Mouse (Mus musculus): ENCODE measurements around the gene Dnajc12.

- TF ChIP-seq CTCF (IDR thresholded peaks at IDR 0.05; ENCODE audit: low read depth) (no peak), EP300 (IDR thresholded peaks at IDR 0.05; ENCODE audit: low read depth) (no peak)
Measured at GRCm38 (mm10) chr10:63438736-63439262, 56.6 kb downstream of the Dnajc12 start.
